Mouse (Mus musculus) B cell, adult 2 months (primary cell): ENCODE data around the gene Mgrn1.

Source experiments
- DNase-seq, 2 experiments: peaks; one replicate each; pipeline ENCODE4 v3.0.0; 2022

Gene Mgrn1

DNA sequence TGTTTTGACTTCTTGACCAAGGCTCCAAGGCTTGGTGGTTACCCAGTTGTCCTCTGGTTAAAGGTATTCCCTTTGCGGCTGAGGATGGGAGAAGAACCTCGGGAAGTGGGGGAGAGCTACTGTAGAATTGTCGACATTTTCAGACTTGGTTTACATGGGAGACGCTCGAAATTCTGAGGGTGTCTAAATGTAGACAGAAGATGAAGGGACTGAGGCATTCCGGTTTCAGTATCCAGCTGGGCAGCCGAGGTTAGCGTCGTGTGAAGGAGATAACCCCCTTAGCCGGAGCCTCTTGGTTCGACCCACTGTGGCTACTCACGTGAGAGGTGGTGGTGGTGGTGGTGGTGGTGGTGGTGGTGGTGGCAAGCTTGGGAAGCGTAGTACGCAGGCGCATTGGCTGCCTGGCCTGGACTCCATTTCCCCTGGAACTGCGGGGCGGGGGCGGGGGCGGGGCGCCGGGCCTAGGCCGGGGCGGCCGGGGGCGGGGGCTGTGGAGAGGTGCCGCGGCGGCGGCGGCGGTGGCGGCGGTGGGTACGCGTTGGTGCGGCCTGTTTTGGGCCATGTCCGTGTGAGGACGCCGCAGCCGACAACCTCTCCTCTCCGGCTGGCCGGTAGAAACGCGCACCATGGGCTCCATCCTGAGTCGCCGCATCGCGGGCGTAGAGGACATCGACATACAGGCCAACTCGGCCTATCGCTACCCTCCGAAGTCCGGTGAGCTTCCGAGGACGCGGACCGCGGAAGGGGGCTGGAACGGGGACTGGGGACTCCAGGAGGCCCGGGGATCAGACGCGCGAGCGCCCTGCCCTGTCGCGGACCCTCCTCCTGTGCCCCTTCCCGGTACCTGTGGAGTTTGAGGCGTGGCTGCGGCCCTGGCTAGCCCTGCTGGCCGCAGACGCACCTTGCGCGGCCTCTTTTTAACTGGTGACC is at the start of gene Mgrn1:
Gene Mgrn1, plus strand, starts transcription at position 490 of the 930 bp plus-strand sequence.
- peak; percentile 78 for DNase-seq

DNA sequence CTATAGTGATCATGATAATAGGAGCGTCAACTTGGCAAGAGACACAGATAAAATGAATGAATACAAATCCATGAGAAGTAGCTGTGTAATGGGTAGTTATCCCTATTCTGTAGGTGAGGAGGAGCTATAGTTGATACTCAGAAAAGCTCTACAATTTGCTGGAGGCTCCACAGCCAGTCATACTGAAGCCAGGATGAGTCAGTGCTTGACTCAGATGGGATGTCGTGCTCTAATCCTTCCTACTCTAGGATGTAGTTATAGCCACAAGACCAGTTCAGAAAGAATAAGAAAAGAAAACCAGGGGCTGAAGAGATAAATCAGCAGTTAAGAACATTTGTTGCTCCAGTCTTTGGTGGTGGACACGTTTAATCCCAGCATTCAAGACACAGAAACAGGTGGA is 48.4 kb upstream of the Mgrn1 start:
- DNase-seq: no peak

DNA sequence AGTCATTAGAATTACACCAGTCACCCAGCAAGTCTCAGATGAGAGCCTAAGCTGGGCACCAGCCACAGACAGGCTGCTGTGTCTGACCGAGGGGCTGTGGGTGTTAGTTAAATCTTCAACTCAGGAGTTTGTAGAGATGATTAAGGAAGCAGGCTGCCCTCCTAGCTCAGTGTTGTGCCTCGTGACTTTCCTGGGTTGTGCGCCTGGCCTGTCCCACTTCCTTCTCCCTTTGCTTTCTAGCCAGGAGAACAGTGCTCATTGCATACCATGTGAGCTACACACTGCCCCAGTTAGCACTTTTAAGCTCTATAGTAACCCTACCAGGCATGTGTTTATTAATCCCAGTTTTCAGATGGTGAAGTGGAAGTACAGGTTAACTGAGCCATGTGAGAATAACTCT is 46.5 kb upstream of the Mgrn1 start:
- no peak for DNase-seq

DNA sequence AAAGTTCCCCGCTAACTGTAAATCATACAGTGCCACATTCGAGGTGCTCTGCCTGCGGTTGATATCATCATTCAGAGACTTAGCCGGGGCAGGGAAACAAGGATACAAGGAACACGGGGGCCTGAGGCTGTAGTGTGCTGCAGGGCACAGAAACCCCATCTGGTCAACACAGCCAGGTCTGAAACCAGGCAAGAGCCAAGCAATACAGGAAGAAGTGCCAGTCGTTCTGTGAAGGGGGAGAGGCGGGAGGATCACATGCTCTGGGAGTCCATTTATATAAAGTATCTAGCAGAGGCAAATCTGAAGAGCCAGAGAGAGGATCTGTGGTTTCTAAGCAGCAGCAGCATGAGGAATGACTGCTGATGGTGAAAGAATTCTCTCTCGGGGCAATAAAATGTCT is 45.8 kb upstream of the Mgrn1 start:
- DNase-seq: no peak

DNA sequence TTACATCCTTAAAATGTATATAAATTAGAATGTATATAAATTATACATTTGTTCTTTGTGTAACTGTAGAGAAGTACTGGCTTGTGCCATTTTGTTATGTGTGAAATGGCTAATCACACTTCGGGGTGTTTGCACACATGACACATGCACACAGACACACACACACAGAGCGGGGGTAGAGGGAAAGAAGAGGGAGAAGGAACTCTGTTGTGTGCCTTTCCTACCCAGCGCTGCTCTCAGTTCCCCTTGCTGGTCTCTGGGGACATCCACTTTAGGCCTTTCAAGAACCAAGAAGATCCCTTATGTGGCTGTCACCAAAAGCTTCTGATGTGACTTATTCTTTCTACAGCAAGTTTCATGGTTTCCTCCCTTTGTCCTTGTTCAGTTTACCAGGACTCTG is 39.0 kb upstream of the Mgrn1 start:
- peak; percentile 73 to 79 for DNase-seq

DNA sequence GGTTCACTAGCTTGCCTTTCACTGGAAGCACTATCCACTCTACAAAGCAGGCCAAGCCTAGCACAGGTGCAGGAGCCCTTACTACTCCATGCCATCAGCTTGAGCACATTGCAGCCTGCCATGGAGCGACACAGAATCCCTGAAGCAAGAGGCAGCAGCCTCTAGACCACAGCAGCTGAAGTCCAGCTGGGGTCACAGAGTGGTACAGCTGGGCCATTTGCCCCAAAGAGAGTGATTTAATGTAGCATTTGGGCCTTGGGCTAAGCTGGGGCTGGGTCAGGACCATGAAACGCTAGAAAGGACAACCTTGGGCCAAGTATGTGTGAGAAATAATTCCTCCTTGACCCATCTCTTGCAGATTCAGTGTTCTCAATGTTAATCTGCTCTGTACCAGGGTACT is 38.0 kb upstream of the Mgrn1 start:
- DNase-seq: no peak

DNA sequence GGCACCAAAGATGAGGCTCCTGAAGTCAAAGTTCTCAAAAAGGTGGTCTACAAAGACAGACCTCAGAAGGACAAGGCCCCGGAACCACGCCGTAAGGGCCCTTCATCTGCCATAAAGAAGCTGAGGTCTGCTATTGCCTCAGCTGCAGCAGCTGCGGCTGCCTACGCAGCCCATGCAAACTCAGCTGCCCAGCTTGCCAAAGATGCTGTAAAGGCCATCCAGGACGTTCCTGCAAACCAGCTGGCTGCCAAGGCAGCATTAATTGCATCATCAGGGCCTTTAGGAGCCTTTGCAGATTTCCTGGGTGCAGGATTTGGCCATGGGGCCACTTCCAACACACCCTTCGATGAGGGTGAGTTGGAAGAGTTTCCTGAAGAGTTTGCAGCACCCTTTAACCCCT is 35.7 kb upstream of the Mgrn1 start:
- no peak for DNase-seq

DNA sequence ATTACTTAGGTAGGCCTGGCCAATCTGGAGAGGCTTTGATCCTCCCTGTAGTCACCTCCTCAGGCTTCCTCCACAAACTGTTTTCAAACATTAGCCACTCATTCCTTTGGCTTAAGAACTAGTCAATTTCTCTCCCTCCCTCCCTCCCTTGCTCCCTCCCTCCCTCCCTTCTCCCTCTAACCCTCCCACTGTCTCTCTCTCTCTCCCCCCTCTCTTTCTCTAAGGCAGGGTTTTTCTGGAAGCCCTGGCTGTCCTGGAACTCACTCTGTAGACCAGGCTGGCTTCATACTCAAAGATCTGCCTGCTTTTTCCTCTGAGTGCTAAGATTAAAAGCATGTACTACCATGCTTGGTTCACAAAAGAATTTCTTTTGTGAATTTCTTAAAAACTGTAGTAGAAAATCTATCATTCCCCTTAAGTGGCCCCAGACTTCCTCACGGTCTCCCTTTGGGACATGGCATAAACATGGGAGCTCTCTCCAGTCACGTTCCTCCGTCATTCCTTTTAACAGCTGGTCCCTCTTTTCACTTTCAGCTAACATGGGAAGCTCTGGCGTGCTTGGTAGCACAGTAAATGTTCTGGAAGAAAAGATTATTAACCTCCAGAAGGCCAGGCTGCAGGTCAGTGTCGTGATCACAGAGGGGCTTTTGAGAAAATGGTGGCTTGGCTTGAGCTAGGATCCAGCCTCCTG is 35.0 kb upstream of the Mgrn1 start:
- DNase-seq: no peak

DNA sequence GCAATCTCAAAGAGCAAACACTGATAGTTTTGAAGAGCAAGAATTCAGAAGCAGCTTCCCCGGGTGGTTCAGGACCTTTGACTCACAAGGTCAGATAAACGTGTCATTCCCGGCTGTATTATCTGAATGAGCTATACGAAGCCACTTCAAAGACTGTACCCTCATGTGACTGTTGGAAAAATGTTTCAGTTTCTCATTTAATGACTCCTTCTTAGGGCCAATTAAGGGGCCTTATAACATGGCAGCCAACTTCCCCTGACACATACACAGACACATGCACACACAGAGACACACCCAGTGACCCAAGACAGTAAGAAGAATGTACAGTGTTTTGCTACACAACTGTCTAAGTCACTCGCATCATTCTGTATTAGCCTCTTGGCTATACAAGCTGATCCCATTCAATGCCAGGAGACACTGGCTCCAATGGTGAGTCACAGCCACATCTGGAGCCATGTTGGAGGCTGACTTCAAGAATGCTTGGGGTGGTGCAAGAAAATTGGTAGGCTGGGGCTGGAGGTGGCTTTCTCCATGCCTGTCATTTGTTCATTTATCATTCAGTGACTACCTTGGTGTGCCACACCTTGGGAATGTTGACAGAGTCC is 30.9 kb upstream of the Mgrn1 start:
- DNase-seq: no peak

DNA sequence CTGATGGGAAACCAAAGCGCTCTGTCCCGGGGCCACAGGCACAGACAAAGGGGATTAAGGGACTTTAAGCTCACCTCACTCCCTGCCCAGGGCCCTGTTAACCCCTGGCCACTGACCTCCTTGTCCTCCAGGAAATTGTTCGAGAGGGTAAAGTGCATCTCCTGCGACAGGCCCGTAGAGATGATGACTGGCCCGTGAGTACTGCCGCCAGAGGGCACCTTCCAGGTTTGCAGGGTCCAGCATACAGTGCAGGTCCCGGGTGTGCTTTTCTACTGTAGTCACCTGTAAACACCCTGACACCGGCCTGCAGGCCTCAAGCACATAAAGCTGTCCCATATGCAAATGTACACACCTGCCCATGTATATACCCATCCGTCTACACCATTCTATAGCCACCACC is 24.7 kb upstream of the Mgrn1 start:
- DNase-seq: peak in 1 of 2 experiments; percentile 31

DNA sequence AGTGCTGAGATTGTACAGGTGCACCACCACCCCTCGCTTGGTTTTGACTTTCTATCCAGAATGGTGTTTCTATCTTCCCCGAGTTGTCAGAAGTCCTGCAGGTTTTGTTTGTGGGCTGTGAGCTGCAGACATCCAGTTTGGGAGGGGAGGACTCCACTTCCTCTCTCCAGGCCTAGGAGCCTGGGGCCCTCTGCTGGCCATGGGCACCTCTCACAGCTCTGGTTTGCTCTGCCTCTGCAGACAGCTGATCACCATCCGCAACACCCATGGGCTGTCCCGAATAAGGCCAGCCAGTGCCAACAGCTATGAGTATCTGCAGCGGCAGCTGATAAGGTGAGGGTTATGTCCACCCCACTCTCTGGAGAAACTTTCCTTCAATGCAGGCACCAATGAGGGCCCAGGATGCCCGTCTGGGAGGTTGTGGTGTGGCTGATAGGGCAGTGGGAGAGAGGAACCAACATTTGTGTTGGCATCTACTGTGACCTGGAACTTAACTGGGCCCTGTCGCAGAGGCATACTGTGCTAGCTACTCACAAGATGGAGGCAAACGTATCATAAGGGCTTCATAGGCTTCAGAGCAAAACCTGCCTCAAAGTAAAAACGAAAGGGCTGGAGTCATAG is 23.1 kb upstream of the Mgrn1 start:
- peak; percentile 77 to 79 for DNase-seq

DNA sequence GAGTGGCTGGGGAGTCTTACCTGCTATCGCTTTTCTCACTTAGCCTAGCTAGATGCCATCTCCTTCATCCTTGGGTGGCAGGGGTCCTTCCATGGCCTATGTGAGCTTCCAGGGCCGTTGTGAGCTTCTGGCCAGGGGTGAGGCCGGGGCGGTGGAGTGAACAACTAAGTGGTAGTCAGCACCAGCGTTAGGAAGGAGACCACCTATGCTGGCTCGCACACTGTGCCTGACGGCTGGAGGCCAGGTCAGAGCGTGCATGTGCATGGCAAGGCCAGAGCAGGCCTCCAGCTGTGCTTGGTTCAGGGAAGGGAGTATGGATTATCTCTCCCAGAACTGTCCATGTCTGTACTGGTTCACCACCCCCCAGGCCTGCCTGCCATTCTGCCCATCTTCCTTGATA is 22.3 kb upstream of the Mgrn1 start:
- DNase-seq: no peak

DNA sequence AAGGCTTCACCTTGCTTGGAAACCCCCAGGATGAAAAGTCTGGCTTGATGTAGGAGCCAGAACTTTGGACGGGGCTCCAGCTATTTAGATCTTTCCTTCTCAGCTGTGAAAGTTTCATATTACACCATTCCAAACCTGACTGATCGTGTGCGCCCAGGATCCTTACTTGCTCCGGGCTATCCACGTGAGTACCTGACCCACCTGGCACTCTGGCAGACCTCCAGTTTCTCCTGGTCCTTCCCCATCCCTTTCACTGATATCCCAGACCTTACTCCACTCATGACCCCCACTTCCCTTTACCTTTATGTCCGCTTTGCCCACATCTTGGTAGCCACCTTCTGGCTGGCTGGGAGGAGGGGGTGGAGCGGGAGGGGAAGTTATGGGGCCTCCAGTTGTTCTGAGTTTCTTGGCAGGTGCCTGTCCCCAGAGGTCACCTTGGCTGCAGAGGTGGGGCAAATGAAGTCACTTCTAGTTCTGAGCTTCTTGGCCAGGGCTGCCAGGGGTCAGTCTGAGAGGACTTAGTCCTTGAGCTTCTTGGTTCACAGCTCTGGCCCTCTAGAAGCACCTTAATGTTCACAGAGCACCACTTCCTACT is 19.9 kb upstream of the Mgrn1 start:
- no peak for DNase-seq

DNA sequence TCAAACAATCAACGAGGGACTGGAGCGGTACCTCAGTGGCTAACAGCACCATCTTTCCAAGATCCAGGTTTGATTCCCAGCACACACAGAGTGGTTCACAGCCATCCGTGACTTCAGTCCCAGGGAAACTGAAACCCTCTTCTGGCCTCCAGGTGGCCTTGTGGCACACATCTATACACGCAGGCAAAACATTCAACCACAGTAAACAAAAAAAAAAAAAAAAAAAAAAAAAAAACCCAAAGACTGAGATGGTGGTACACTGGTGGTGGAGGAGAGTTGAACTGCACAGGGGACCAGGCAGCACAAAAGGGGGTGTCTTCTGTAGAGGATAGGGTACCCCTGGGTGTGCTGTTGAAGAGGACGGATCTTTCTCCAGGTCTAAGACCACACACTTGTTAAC is 15.6 kb upstream of the Mgrn1 start:
- no peak for DNase-seq

DNA sequence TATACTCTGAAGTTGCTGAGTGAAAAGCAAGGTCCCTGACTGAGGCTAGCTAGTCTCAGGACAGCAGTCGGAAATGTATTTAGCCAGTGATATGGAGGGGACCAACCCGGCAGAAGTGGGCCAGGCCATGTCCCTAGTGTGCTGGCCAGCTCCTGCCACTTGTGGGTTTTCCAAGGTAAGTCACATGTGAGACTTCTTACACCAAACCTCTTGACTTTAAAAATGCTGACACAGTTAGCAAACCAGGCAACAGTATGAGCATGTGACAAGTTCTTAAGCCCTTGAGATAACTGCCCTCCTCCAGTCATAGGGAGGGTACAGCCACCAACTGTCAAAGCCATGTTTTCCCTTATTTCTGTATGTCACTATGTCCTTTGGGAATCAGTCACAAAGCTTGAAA is 14.1 kb upstream of the Mgrn1 start:
- no peak for DNase-seq

DNA sequence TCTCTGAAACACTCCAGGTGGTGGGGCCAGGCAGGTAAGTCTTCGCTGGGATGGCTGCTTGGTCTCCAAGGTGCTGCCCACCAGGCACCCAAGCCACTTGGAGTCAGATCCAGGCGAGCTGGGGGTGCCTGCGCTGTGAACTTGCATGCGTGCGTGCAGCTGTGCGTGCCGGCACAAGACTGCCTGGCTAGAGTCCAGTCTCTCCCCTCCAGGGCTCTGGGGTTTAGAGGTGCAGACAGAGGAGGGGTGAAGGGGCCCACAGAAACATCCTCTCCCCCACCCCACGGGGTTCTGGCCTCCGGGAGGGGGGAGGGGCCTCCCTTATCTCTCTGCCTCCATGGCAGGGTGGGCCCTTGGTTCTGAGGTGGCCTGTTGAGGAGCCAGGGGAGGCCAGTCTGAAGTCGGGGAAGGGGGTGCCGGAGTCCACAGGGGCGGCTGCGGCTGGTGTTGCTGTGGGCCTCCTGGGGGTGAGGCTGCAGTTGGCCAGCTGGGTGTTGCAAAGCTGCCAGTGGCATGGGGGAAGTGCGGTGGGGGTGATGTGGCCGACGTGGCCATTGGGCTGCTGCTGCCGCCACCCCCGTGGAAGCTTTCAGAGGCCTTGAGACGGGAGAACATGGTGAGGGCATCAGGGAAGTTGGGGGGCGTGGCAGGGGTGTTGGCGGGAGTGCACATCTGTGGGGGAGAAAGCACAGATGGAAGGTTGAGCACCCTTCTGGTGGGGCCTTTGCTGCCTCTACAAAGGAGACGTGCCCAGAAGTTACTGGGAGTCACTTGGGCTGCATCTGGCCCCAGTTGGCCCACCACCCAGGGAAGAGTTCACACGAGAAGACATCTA is 10.6 kb upstream of the Mgrn1 start:
- DNase-seq: no peak

DNA sequence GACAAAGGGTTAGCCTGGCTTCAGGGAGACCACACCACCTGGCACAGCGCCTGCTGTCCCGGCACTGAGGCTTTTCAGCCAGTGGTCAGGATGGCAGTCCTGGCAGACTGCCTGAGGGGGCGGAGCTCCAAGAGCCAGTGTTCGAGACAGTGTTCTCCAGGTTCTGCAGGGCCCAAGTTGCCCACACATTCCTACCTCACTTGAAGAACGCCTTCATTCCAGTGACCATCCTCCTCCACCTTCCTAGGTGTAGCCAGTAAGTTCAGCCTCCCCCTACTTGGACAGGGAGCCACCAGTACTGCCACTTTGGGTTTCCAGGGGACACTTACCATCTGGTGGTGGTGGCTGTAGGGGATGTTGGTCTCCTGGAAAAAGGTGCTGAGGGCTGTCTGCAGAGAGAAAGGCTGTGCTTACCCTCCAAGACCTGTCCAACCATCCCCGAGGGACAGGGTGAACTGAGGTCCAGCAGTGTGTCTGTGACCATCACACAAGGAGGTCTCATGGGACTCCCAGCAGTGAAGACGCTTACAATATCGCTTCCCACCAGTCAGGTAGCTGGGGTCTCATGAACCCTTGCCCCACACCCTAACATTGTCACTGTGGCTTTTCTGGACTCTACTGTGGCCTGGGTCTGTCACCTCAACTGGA is 9.9 kb upstream of the Mgrn1 start:
- no peak for DNase-seq

DNA sequence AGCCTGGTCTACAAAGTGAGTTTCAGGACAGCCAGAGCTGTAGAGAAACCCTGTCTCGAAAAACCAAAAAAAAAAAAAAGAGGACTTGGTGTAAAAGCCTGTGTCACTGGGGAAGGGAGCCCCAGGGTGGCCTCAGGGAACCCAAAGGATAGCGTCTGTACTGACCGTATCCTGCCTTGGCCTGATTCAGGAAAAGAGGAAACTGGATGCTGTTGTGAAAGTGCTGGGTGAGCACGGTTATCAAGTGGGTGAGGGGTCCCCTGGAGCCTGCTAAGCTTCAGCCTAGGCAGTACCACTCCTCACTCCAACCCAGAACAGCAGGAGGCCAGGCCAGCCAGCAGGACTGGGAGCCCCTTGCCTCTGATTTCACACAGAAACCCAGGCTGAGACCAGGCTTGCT is 8.9 kb upstream of the Mgrn1 start:
- DNase-seq: no peak

DNA sequence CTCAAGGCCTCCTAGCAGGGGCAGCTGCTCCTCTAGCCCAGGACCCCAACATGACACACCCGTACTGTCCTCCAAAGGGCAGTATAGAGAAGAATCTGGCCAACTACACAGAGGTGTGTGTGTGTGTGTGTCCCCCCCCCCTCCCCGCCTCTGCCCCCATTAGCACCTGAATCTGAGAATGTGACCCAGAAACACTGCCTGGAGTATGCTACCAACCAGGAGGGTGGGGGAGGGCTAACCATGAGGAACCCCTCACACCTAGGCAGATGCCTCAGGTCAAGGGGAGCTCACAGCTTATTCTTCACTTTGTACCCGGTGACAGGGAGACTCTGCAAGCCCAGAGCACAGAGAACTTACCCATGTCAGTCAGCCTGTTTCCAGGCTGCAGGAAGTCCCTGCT is 8.3 kb upstream of the Mgrn1 start:
- no peak for DNase-seq

DNA sequence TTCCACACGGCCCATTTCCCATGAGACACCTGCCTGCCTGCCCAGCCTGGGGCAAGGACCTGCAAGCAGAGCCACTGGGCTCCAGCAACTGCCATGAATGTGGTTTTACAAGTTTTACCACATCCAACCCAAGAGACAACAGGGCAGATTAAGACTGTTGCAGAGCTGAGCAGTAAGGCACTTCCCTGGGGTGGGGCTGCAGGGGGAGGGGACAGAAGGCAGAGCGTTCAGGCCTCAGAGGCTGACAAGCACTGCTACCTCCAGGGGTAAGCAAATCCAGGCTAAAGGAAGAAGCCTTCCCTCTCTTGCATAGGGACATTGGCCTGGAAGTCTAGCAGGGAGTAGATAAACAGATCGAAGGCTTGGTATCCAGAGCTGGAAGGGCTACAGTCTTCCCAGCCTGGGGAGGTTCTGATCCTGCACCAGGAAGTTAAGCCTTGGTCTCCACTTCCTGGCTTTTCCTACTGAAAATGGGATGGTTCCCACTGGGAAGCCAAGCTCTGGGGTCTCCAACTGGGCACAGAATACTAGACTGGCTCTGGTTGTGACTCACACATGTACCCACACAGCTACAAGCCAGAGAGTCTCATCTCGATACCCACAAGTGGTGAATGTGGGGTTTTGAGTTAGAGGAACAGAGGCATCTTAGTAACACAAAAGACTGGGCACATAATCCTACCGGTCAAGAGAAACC is 7.7 kb upstream of the Mgrn1 start:
- peak; percentile 40 to 47 for DNase-seq
